Mouse (Mus musculus): ENCODE measurements around the gene Grb7.

Grb7 gene

DNA sequence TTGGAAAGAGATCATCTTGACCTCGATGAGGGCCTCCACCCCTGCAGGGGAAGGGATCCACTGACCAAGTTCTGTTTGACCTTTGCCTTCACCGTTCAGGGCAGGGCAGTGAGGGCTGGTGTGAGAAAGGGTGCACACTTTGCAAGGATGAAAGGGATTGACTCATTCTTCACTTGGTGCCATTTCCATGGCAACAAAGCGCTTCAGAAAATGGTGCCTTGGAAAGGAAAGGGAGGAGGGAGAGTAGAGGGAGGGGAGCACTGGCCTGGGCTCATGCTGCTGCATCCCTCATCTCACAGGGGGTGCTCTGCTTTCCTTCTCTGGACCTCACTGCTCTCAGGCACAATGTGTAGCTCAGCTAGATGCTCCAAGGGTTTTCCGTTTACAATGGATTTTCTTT lies 26.5 kb downstream of the Grb7 start:
- DNase-seq (ENCODE audit: low spot score): no peak

DNA sequence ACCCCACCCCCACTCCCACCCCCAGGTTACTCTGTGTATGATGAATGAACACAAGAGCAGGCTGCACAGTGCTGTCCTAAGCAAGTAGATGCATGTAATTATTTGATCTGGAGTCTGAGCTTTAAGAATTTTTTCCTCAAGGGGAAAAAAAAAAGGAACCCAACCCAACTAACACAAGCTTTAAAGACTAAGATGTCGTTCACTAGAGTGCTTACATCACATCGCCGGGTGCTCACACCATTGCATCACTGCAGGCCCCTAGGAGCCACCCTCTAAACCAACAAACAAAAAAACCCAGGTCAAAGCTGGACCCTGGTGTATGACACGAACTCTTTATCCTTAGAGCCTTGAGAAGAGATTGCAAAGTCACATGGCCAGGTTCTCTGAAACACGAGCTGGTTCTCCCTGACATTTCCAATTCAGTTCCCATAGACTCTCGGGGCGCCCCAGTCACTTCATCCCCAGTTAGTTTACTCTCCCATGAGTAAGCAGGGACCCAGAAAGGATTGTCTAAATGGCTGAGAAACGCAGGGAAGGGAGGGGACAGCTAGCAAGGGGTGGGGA lies 27.8 kb downstream of the Grb7 start:
- no peak for DNase-seq (ENCODE audit: low spot score)

- DNase-seq (ENCODE audit: low spot score): no peak
Measured at GRCm38 (mm10) chr11:98474967-98475366, 28.8 kb downstream of the Grb7 start.

GRCm38 (mm10) chr11:98475630-98476433 lies 29.6 kb downstream of the Grb7 start:
- no peak for DNase-seq (ENCODE audit: low spot score)

DNA sequence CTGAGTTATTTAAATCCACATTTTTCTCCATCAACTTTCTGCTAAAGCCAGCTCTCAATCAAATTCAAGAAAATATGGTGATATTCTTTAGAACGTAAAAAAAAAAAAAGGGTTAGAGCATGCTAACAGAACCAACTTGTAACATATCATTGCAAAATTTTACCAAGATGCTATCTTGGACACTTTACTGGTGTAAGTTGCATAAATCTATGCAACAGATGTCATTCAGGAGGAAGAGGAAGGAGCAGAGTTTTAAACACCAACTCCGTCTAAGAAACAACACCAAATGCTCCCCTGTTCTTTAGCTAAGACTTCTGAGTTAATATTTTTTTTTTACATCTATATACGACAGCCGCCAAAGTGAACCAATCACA lies 30.2 kb downstream of the Grb7 start:
- DNase-seq (ENCODE audit: low spot score): no peak

DNA sequence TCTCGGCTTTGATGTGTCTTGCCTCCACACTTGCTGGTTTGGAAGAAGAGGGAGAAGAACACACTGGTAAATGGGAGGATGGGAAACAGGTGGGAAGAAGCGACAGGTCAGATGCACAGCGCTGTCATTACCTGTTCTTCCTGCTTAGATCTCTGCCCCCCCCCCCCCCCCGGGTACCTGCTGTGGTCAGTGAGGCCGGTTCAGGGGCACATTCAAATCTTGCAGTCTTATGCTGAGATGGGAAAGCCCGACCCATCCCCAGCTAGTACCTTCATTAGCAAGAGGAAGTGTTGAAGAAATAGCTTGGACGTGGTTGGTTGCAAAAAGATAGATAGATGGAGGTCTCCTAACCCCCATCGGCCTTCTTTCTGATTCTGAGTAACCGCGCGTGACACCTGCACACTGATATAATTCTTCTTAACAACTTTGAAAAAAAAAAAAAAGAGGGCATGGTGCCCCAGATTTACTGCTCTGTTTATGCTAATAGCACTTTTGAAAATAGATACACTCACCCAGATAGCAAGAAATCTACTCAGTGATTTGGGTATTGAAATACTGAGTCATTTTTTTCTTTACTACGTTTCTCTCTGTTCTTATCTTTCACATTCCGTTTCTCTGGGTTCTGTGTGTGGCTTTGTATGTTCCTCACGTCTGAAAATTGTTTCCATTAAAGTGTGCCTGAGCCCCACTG lies 31.0 kb downstream of the Grb7 start:
- DNase-seq (ENCODE audit: low spot score): no peak

- no peak for DNase-seq (ENCODE audit: low spot score)
Measured at GRCm38 (mm10) chr11:98479026-98479939, 33.1 kb downstream of the Grb7 start.

DNA sequence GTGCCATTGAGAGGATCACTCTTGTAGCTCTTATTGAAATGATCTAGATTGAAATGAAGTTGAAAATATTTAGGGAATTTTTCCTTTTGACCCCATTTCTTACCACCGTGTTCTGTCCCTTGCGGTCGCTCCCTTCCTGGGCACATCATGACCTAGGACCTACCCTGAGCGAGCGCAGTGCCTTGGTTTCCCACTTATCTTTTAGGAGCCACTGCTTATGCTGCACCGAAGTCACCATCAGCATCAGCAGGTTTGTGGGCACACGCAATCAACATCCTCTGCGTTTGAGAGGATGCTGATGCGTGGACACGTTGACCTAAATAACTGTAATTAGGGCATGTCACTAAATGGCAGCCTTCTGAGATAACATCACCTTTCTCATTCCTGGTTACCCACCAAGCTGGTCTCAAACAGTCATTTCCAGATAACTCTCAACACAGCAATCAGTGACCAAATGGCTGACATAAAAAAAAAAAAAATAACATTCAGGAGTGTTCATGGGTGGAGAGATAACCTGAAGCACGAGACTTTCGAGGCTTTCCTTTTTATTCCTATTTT lies 33.8 kb downstream of the Grb7 start:
- no peak for DNase-seq (ENCODE audit: low spot score)

DNA sequence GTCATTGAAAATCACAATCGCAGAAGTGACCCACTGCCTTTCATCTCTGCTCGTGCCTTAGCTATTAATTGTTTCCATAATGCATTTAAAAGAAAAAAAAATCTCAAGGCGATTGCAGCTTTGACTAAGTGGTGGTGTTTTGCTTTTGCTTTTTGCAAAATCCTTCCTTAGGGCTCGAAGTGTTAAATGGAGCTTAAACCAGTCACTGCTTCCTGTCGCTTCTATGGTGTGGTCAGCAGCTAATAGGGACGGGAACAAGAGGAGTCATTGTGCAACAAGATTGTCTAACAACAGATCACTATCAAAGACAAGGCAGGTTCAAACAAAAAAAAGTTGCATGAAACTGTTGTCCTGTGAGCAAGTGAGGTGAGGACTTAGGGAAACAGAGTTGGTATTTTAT lies 35.0 kb downstream of the Grb7 start:
- DNase-seq (ENCODE audit: low spot score): no peak

DNA sequence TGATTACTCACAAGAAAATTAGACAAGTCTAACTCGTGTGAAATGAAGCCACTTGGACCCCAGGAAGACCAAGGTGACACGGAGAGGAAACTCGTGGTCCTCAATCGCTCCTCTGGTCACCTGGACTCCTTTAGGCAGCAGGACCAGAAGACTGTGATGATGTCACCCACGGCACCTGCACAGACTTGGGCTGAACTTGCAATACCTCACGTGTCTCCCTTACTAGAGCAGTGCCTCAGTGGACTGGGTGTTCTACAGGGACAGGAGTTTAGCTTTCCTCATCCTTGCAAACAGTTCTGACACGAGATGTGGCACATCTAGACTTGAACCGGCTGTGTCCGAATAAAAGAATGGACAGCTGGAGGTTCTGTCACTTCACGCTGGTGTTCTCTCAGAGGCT lies 35.9 kb downstream of the Grb7 start:
- no peak for DNase-seq (ENCODE audit: low spot score)

DNA sequence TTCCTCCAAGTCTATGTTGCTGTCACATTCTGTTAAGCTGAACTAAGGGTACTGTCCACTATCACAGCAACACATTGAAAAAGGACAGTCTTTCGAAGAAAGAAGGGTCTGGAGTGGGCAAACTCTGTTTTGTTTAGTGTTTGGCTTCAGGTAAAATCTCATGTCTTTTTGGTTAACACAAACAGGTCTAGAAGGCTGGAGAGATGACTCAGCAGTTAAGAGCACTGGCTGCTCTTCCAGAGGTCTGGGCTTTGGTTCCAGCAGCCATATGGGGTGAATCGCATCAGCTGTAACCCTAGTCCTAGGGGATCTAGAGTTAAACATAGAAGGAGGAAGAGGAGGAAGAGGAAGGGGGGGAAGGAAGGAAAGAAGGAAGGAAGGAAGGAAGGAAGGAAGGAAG lies 39.6 kb downstream of the Grb7 start:
- DNase-seq (ENCODE audit: low spot score): no peak

- DNase-seq (ENCODE audit: low spot score): no peak
Measured at GRCm38 (mm10) chr11:98487526-98488040, 41.4 kb downstream of the Grb7 start.

- DNase-seq (ENCODE audit: low spot score): no peak
Measured at GRCm38 (mm10) chr11:98488540-98489234, 42.5 kb downstream of the Grb7 start.

DNA sequence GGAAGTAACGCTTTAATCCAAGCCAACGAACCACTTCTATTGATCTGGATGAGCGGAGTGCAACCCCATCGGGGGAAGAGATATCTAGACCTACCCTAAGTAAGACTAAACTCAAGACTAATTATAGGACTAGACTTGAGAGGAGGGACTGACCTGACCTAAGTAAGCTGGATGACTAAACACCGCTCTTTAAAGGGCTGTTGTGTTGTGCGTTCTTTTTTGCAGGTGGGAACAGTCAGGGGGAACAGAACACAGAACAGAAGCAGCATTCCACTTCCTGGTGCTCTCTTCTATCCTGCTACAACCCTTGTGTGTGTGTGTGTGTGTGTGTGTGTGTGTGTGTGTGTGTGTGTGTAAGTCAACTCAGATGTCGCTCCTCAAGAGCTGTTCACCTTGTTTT lies 45.4 kb downstream of the Grb7 start:
- no peak for DNase-seq (ENCODE audit: low spot score)

DNA sequence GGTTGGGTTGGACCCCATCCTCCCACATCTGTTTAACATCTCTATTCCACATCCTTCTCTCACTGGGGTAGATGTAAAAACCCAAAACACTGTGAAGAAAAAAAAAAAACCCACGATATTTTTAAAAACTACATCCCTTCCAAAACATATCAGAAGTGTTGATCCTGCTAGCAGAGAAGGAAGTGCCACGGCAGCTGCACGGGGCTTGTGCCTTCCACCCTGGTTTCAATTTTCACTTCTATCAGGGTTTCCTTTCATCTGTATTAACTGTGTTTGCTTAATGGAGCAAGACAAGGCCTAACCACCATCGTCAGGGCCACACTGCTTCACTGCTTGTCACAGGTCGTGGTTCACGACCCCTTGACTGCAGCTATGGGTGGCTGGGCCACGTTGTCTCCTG lies 46.8 kb downstream of the Grb7 start:
- DNase-seq (ENCODE audit: low spot score): no peak

GRCm38 (mm10) chr11:98493394-98493793 lies 47.2 kb downstream of the Grb7 start:
- no peak for DNase-seq (ENCODE audit: low spot score)

DNA sequence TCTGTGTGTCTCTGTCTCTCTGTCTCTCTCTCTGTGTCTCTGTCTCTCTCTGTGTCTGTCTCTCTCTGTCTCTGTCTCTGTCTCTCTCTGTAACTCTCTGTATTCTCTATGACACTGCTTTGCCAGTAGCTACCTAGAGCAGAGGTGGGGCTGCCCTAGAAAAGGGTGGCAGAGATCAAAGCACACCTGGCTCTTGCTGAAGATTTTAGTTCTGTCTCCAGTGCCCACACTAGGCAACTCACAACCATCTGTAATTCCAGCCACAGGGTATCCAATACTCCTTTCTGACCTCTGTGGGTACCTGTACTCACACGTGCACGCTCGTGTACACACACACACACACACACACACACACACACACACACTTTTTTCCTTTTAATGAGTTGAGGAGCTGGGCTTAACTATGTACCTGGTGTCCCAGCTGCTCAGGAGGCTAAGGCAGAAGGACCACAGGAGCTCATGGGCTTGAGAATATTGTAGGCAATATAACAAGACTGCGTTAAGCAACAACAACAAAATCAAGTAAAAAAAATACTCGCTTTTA lies 49.1 kb downstream of the Grb7 start:
- no peak for DNase-seq (ENCODE audit: low spot score)

- no peak for DNase-seq (ENCODE audit: low spot score)
Measured at GRCm38 (mm10) chr11:98497388-98498288, 51.4 kb downstream of the Grb7 start.

GRCm38 (mm10) chr11:98504926-98505325 lies 58.7 kb downstream of the Grb7 start:
- no peak for DNase-seq (ENCODE audit: low spot score)

All from spleen, adult 12 weeks (tissue).